8 mouse cellular contexts compared by ENCODE assay signal in genomic region chr5:135962492-135963279, GRCm38 (mm10). TPM values are rescaled to one million over a fixed set of nuclear protein-coding genes. Genes with fewer than 3 reads are reported as not detected.
DNase-seq lines count a peak whose midpoint lies in the region; ATAC-seq and TF ChIP-seq lines count a peak whose summit lies in the region.

No protein-coding gene starts in this region.

- peaks cover 4% of the 10 kb centered on the region; the same call in 1 of the 2 replicates for H3K79me2 ChIP-seq in MEL (ENCODE audit: control insufficient read depth, insufficient read depth, low read length, poor library complexity)

- H3K36me3 ChIP-seq in MEL (ENCODE audit: control insufficient read depth in 1 of 2, insufficient read depth in 2 of 2, low read length in 2 of 2): peaks cover 0 to 17% of the 10 kb centered on the region in 2 experiments; a peak in 2 of 4 replicates
- H3K36me3 ChIP-seq in forebrain, postnatal 0 days (ENCODE audit: insufficient read depth): no peaks in the 10 kb centered on the region
- no peaks in the 10 kb centered on the region for H3K36me3 ChIP-seq in lung, embryonic 15.5 days

- peak; percentile 0 to 23; a peak in 1 of 4 replicates for TF ChIP-seq EP300 in MEL (IDR thresholded peaks at IDR 0.05; ENCODE audit: low read depth in 1 of 2, low read length in 2 of 2)

- no peaks in the 10 kb centered on the region for H3K9me3 ChIP-seq in MEL (replicated peaks; ENCODE audit: insufficient read depth, low read length)
- no peaks in the 10 kb centered on the region for H3K9me3 ChIP-seq in forebrain, postnatal 0 days (ENCODE audit: low read length)
- H3K9me3 ChIP-seq in lung, embryonic 15.5 days: no peaks in the 10 kb centered on the region

- no peak for TF ChIP-seq RAD21 in MEL (IDR thresholded peaks at IDR 0.05; ENCODE audit: low read depth, low read length)

- peak; percentile 96 for ATAC-seq in forebrain, postnatal 0 days
- peak; percentile 95 for ATAC-seq in lung, embryonic 15.5 days (ENCODE audit: borderline replicate concordance, extremely low read depth, low FRiP score, low TSS enrichment)

- H3K4me2 ChIP-seq in forebrain, postnatal 0 days (ENCODE audit: low read depth): peak overlapping the region; percentile 84
- peak overlapping the region; percentile 98 for H3K4me2 ChIP-seq in lung, embryonic 15.5 days

- DNase-seq in MEL (ENCODE audit: low read depth, low spot score): peak; percentile 100
- DNase-seq in cerebellum, adult 2 months: peak; percentile 98
- DNase-seq in forebrain, postnatal 0 days: peak; percentile 99
- peak; percentile 98 for DNase-seq in heart, postnatal 4 days
- peak; percentile 97 to 99 for DNase-seq in layer of hippocampus, adult 8-10 months (ENCODE audit: low spot score in 2 of 2)
- DNase-seq in ovary, adult 18-20 months (ENCODE audit: low spot score): peak; percentile 100
- peak; percentile 100 for DNase-seq in thymus, postnatal 0 days (ENCODE audit: low spot score)

- H3K27me3 ChIP-seq in MEL (ENCODE audit: control insufficient read depth in 1 of 2, insufficient read depth in 2 of 2, low read length in 2 of 2): no peaks in the 10 kb centered on the region
- no peaks in the 10 kb centered on the region for H3K27me3 ChIP-seq in cerebellum, adult 2 months (ENCODE audit: control insufficient read depth, insufficient read depth, low read length)
- H3K27me3 ChIP-seq in forebrain, postnatal 0 days (ENCODE audit: insufficient read depth, low read length): no peaks in the 10 kb centered on the region
- no peaks in the 10 kb centered on the region for H3K27me3 ChIP-seq in lung, embryonic 15.5 days

- peak overlapping the region; percentile 75 for H3K27ac ChIP-seq in MEL (ENCODE audit: control insufficient read depth, low read depth, low read length)
- H3K27ac ChIP-seq in cerebellum, adult 2 months (ENCODE audit: insufficient read depth, low read length): peak overlapping the region; percentile 89
- H3K27ac ChIP-seq in forebrain, postnatal 0 days (ENCODE audit: low read depth, low read length): peak overlapping the region; percentile 91
- peak overlapping the region; percentile 96 for H3K27ac ChIP-seq in lung, embryonic 15.5 days

- WGBS in cerebellum, adult 2 months: under 1% methylated on average over 64 of the region's 64 CpGs
- WGBS in forebrain, postnatal 0 days: under 1% methylated on average over 64 of the region's 64 CpGs
- under 1% methylated on average over 64 of the region's 64 CpGs for WGBS in lung, embryonic 15.5 days

- peak; percentile 58 to 88; a peak in 3 of 4 replicates for TF ChIP-seq POLR2A in MEL (IDR thresholded peaks at IDR 0.05; ENCODE audit: control insufficient read depth in 1 of 2, insufficient read depth in 1 of 2, low read depth in 1 of 2, low read length in 2 of 2, poor library complexity in 1 of 2)
- peak; percentile 96 for TF ChIP-seq POLR2A in cerebellum, adult 2 months (IDR thresholded peaks at IDR 0.05; ENCODE audit: borderline replicate concordance, insufficient read depth, low read length)

- 0 out of 6 replicates have a peak, but pooled peaks of 1 of the 3 experiments have one; percentile 12 for TF ChIP-seq CTCF in MEL (IDR thresholded peaks at IDR 0.05 in 2 of 3, conservative IDR thresholded peaks at IDR 0.05 in 1 of 3; ENCODE audit: control insufficient read depth in 1 of 3, insufficient read depth in 1 of 3, low read depth in 2 of 3, low read length in 3 of 3, poor library complexity in 1 of 3, severe bottlenecking in 1 of 3)
- TF ChIP-seq CTCF in cerebellum, adult 2 months (IDR thresholded peaks at IDR 0.05; ENCODE audit: borderline replicate concordance, insufficient read depth, low read depth, low read length): no peak
- peak; percentile 51 for TF ChIP-seq CTCF in forebrain, postnatal 0 days (IDR thresholded peaks at IDR 0.05; ENCODE audit: low read depth)

- peak overlapping the region; percentile 93 for H3K9ac ChIP-seq in MEL (ENCODE audit: control insufficient read depth, low read depth, low read length, poor library complexity, severe bottlenecking)
- H3K9ac ChIP-seq in forebrain, postnatal 0 days: peak overlapping the region; percentile 77
- H3K9ac ChIP-seq in lung, embryonic 15.5 days: peak overlapping the region; percentile 88

- peaks cover 4 to 18% of the 10 kb centered on the region in 2 experiments; a peak in 3 of 4 replicates for H3K4me1 ChIP-seq in MEL (ENCODE audit: control insufficient read depth in 1 of 2, insufficient read depth in 2 of 2, low read length in 2 of 2)
- H3K4me1 ChIP-seq in cerebellum, adult 2 months (ENCODE audit: control insufficient read depth, insufficient read depth, low read length): peaks cover 4% of the 10 kb centered on the region; the same call in 1 of the 2 replicates
- H3K4me1 ChIP-seq in forebrain, postnatal 0 days (ENCODE audit: insufficient read depth): peaks cover 4% of the 10 kb centered on the region
- H3K4me1 ChIP-seq in lung, embryonic 15.5 days: peaks cover 16% of the 10 kb centered on the region

- H3K4me3 ChIP-seq in MEL (ENCODE audit: control insufficient read depth in 1 of 2, insufficient read depth in 1 of 2, low read depth in 2 of 2, low read length in 2 of 2): peak overlapping the region; percentile 81 to 95
- H3K4me3 ChIP-seq in cerebellum, adult 2 months (replicated peaks; ENCODE audit: insufficient read depth, low read depth, low read length): peak overlapping the region; percentile 76
- H3K4me3 ChIP-seq in forebrain, postnatal 0 days (ENCODE audit: low read depth, low read length): peak overlapping the region; percentile 50
- H3K4me3 ChIP-seq in lung, embryonic 15.5 days: peak overlapping the region; percentile 60

TF ChIP-seq in MEL, 35 proteins besides CTCF, POLR2A, EP300 and RAD21 (continues in another document):
- TF ChIP-seq MAFK (IDR thresholded peaks at IDR 0.05; ENCODE audit: borderline replicate concordance, low read depth, low read length) (no peak), HCFC1 (IDR thresholded peaks at IDR 0.05; ENCODE audit: low read depth, low read length) (peak; percentile 73), RCOR1 (IDR thresholded peaks at IDR 0.05; ENCODE audit: low read depth, low read length) (0 out of 2 replicates have a peak, but pooled peaks have one; percentile 2), ETS1 (IDR thresholded peaks at IDR 0.05; ENCODE audit: low read depth, low read length) (no peak; the same call in 1 of the 2 replicates), TCF12 (IDR thresholded peaks at IDR 0.05; ENCODE audit: low read depth, low read length) (no peak), CHD2 (IDR thresholded peaks at IDR 0.05; ENCODE audit: low read length) (no peak), BHLHE40 (IDR thresholded peaks at IDR 0.05; ENCODE audit: borderline replicate concordance, low read depth, low read length) (no peak)

RNA-seq across cellular contexts. Expression of gene Ssc4d, which starts 11.6 kb away (rescaled TPM):
- total RNA-seq in MEL (2012; rRNA removed): 0.95 and 1.1 TPM in 2 replicates
- polyA plus RNA-seq in MEL (2012; ENCODE audit: insufficient read depth in 1 of 2, insufficient read length in 2 of 2, low read depth in 1 of 2, low replicate concordance in 2 of 2, missing spikeins in 1 of 2): 1 to 10 TPM in 1 of 2 experiments, not detected in 1; 2.1 TPM
- 3.3 and 4.1 TPM in 2 replicates for polyA plus RNA-seq in cerebellum, adult 2 months (2012; rRNA removed)
- total RNA-seq in forebrain, postnatal 0 days (2014; rRNA removed): 6.5 and 7.0 TPM in 2 replicates
- polyA plus RNA-seq in forebrain, postnatal 0 days (2015; fragmentation: Nextera tagmentation; extraction: Ambion mirVana): 2.5 and 4.0 TPM in 2 replicates
- total RNA-seq in heart, postnatal 4 days (2021): under 1 TPM; 0.36 to 0.69 TPM
- 1 to 10 TPM in 2 of 4 experiments, under 1 TPM in 2; 0.76 to 1.7 (median 0.99) TPM for total RNA-seq in layer of hippocampus, adult 8-10 months (2022)
- polyA plus RNA-seq in lung, embryonic 15.5 days (2015; fragmentation: Nextera tagmentation; extraction: Ambion mirVana): 3.2 and 3.5 TPM in 2 replicates
- polyA plus RNA-seq in thymus, postnatal 0 days (2015; fragmentation: Nextera tagmentation; extraction: Ambion mirVana): 1.6 and 2.7 TPM in 2 replicates

RNA-seq across cellular contexts. Expression of gene Zp3, which starts 17.2 kb away (rescaled TPM):
- total RNA-seq in MEL (2012; rRNA removed): not detected in 2 replicates
- polyA plus RNA-seq in MEL (2012; ENCODE audit: insufficient read depth in 1 of 2, insufficient read length in 2 of 2, low read depth in 1 of 2, low replicate concordance in 2 of 2, missing spikeins in 1 of 2): not detected
- 0.23 and 0.33 TPM in 2 replicates for polyA plus RNA-seq in cerebellum, adult 2 months (2012; rRNA removed)
- total RNA-seq in forebrain, postnatal 0 days (2014; rRNA removed): 0.14 TPM in 1 of 2 replicates, not detected in the other
- polyA plus RNA-seq in forebrain, postnatal 0 days (2015; fragmentation: Nextera tagmentation; extraction: Ambion mirVana): 0.14 and 0.23 TPM in 2 replicates
- not detected for total RNA-seq in heart, postnatal 4 days (2021)
- not detected for total RNA-seq in layer of hippocampus, adult 8-10 months (2022)
- polyA plus RNA-seq in lung, embryonic 15.5 days (2015; fragmentation: Nextera tagmentation; extraction: Ambion mirVana): not detected in 2 replicates
- 0.53 and 0.64 TPM in 2 replicates for polyA plus RNA-seq in thymus, postnatal 0 days (2015; fragmentation: Nextera tagmentation; extraction: Ambion mirVana)

RNA-seq across cellular contexts. Expression of gene Ywhag, which starts 28.3 kb away (rescaled TPM):
- 109 and 116 TPM in 2 replicates for total RNA-seq in MEL (2012; rRNA removed)
- polyA plus RNA-seq in MEL (2012; ENCODE audit: insufficient read depth in 1 of 2, insufficient read length in 2 of 2, low read depth in 1 of 2, low replicate concordance in 2 of 2, missing spikeins in 1 of 2): 100 to 1,000 TPM; 268 to 295 TPM
- 445 and 493 TPM in 2 replicates for polyA plus RNA-seq in cerebellum, adult 2 months (2012; rRNA removed)
- total RNA-seq in forebrain, postnatal 0 days (2014; rRNA removed): 220 and 286 TPM in 2 replicates
- 603 and 867 TPM in 2 replicates for polyA plus RNA-seq in forebrain, postnatal 0 days (2015; fragmentation: Nextera tagmentation; extraction: Ambion mirVana)
- 100 to 1,000 TPM; 285 to 292 TPM for total RNA-seq in heart, postnatal 4 days (2021)
- 1,000 to 10,000 TPM; 1,040 to 1,170 (median 1,116) TPM for total RNA-seq in layer of hippocampus, adult 8-10 months (2022)
- 144 and 156 TPM in 2 replicates for polyA plus RNA-seq in lung, embryonic 15.5 days (2015; fragmentation: Nextera tagmentation; extraction: Ambion mirVana)
- polyA plus RNA-seq in thymus, postnatal 0 days (2015; fragmentation: Nextera tagmentation; extraction: Ambion mirVana): 69.4 and 69.8 TPM in 2 replicates

RNA-seq across cellular contexts. Expression of gene Dtx2, which starts 31.9 kb away (rescaled TPM):
- total RNA-seq in MEL (2012; rRNA removed): 11.4 and 11.9 TPM in 2 replicates
- polyA plus RNA-seq in MEL (2012; ENCODE audit: insufficient read depth in 1 of 2, insufficient read length in 2 of 2, low read depth in 1 of 2, low replicate concordance in 2 of 2, missing spikeins in 1 of 2): 10 to 100 TPM in 1 of 2 experiments, not detected in 1; 17.2 TPM
- polyA plus RNA-seq in cerebellum, adult 2 months (2012; rRNA removed): 9.2 and 10.1 TPM in 2 replicates
- 19.5 and 25.3 TPM in 2 replicates for total RNA-seq in forebrain, postnatal 0 days (2014; rRNA removed)
- polyA plus RNA-seq in forebrain, postnatal 0 days (2015; fragmentation: Nextera tagmentation; extraction: Ambion mirVana): 17.6 and 20.0 TPM in 2 replicates
- total RNA-seq in heart, postnatal 4 days (2021): 10 to 100 TPM in 1 of 2 experiments, 1 to 10 TPM in 1; 9.7 to 10.7 TPM
- total RNA-seq in layer of hippocampus, adult 8-10 months (2022): 10 to 100 TPM in 2 of 4 experiments, 1 to 10 TPM in 2; 8.3 to 11.1 (median 9.8) TPM
- 23.8 TPM in 2 replicates for polyA plus RNA-seq in lung, embryonic 15.5 days (2015; fragmentation: Nextera tagmentation; extraction: Ambion mirVana)
- 43.9 and 46.0 TPM in 2 replicates for polyA plus RNA-seq in thymus, postnatal 0 days (2015; fragmentation: Nextera tagmentation; extraction: Ambion mirVana)

Comparison
In these comparisons a context has a peak if more than half of its experiments do, and no peak if none do; other contexts are left out.
1. Peak in every context shown above with its lines: DNase-seq, ATAC-seq, H3K4me3 ChIP-seq and H3K27ac ChIP-seq.